Mouse (Mus musculus): ENCODE data around the gene Ndp. TPM values are rescaled to one million over a fixed set of nuclear protein-coding genes. Genes with fewer than 3 reads are reported as not detected.

Ndp gene
- polyA plus RNA-seq, 1 experiment from 2014 or later = 0.79 TPM

GRCm38 (mm10) chrX:16894377-16895175 lies 17.0 kb downstream of the Ndp start:
- peak; percentile 45; the same call in 1 of the 2 replicates for ATAC-seq (replicated peaks; ENCODE audit: extremely low read depth, insufficient read depth, low FRiP score)

GRCm38 (mm10) chrX:16867640-16868314 lies 43.8 kb downstream of the Ndp start:
- no peak for ATAC-seq (replicated peaks; ENCODE audit: extremely low read depth, insufficient read depth, low FRiP score)
- no peaks in the 10 kb centered on the region for H3K4me1 ChIP-seq (ENCODE audit: control insufficient read depth, insufficient read depth, low read length)
- H3K27me3 ChIP-seq (ENCODE audit: control insufficient read depth, insufficient read depth, low read length) = no peaks in the 10 kb centered on the region
- H3K4me3 ChIP-seq (ENCODE audit: low read length) = no peak overlapping the region
- H3K27ac ChIP-seq (ENCODE audit: low read length) = no peak overlapping the region
- no peaks in the 10 kb centered on the region for H3K36me3 ChIP-seq (ENCODE audit: control insufficient read depth, insufficient read depth)
- no peaks in the 10 kb centered on the region for H3K9me3 ChIP-seq (replicated peaks; ENCODE audit: control insufficient read depth, low read length)
- H3K4me2 ChIP-seq (ENCODE audit: low read depth, low read length) = no peak overlapping the region
- H3K9ac ChIP-seq (ENCODE audit: low read length) = no peak overlapping the region

More at GRCm38 (mm10) chrX:16894377-16895175, 17.0 kb downstream of the Ndp start:
- H3K27me3 ChIP-seq (ENCODE audit: control insufficient read depth, insufficient read depth, low read length) = no peaks in the 10 kb centered on the region
- no peak overlapping the region for H3K27ac ChIP-seq (ENCODE audit: low read length)
- WGBS = 32% methylated on average over 5 of the region's 5 CpGs
- H3K4me2 ChIP-seq (ENCODE audit: low read depth, low read length) = no peak overlapping the region
- H3K36me3 ChIP-seq (ENCODE audit: control insufficient read depth, insufficient read depth) = no peaks in the 10 kb centered on the region
- H3K9me3 ChIP-seq (replicated peaks; ENCODE audit: control insufficient read depth, low read length) = no peaks in the 10 kb centered on the region
- no peak overlapping the region for H3K9ac ChIP-seq (ENCODE audit: low read length)
- no peaks in the 10 kb centered on the region for H3K4me1 ChIP-seq (ENCODE audit: control insufficient read depth, insufficient read depth, low read length)
- no peak overlapping the region for H3K4me3 ChIP-seq (ENCODE audit: low read length)

DNA sequence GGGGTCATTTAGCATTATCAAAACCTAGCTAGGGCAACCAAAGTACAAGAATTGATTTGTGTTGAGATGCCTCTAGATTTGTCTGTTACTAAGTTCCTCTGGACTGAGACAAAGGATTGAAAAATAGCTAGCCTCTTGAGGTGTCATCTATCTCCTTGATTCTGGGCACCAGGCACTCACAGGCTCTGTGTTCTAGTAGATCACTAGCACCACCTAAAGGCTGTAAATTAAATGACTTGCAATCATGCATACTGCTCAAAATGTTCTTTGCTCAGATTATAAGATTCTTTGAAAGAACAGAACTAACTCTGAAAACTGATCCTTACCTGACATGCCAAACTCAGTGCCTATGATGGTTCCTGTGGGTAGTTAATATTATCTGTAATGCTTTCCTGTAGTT lies 51.3 kb downstream of the Ndp start:
- no peak overlapping the region for H3K4me3 ChIP-seq (ENCODE audit: low read length)
- no peak for ATAC-seq (replicated peaks; ENCODE audit: extremely low read depth, insufficient read depth, low FRiP score)
- no peak overlapping the region for H3K9ac ChIP-seq (ENCODE audit: low read length)
- no peaks in the 10 kb centered on the region for H3K9me3 ChIP-seq (replicated peaks; ENCODE audit: control insufficient read depth, low read length)
- no peaks in the 10 kb centered on the region for H3K36me3 ChIP-seq (ENCODE audit: control insufficient read depth, insufficient read depth)
- H3K4me1 ChIP-seq (ENCODE audit: control insufficient read depth, insufficient read depth, low read length) = no peaks in the 10 kb centered on the region
- H3K27ac ChIP-seq (ENCODE audit: low read length) = no peak overlapping the region
- H3K27me3 ChIP-seq (ENCODE audit: control insufficient read depth, insufficient read depth, low read length) = no peaks in the 10 kb centered on the region
- H3K4me2 ChIP-seq (ENCODE audit: low read depth, low read length) = no peak overlapping the region

DNA sequence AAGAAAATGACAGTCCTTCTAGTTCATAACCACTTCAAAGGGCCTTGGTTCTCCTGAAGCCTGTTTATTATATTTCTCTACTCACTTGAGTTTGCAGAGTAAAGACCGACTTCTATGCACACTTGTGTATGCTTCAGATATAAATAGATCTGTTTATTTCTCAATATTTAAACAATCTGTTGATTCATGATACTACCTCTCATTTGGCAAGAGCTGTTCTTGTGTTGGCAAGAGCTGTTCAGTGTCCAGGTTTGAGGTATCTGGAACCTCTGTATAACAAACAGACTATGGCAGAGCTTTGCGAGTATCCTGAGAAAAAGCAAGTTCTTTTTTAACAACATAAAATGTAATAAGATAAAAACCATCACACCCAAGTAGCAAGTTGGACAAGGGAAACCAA lies 65.5 kb downstream of the Ndp start:
- WGBS = 78% methylated on average over 2 of the region's 2 CpGs
- Histone ChIP-seq H3K4me2 (ENCODE audit: low read depth, low read length) (no peak overlapping the region), H3K9me3 (replicated peaks; ENCODE audit: control insufficient read depth, low read length) (no peaks in the 10 kb centered on the region), H3K27ac (ENCODE audit: low read length) (no peak overlapping the region), H3K9ac (ENCODE audit: low read length) (no peak overlapping the region), H3K4me3 (ENCODE audit: low read length) (no peak overlapping the region), H3K36me3 (ENCODE audit: control insufficient read depth, insufficient read depth) (no peaks in the 10 kb centered on the region), H3K27me3 (ENCODE audit: control insufficient read depth, insufficient read depth, low read length) (no peaks in the 10 kb centered on the region), H3K4me1 (ENCODE audit: control insufficient read depth, insufficient read depth, low read length) (no peaks in the 10 kb centered on the region)
- no peak for ATAC-seq (replicated peaks; ENCODE audit: extremely low read depth, insufficient read depth, low FRiP score)

GRCm38 (mm10) chrX:16841443-16841842 lies 70.1 kb downstream of the Ndp start:
- 77% methylated on average over 2 of the region's 2 CpGs for WGBS
- Histone ChIP-seq H3K27me3 (ENCODE audit: control insufficient read depth, insufficient read depth, low read length) (no peaks in the 10 kb centered on the region), H3K9me3 (replicated peaks; ENCODE audit: control insufficient read depth, low read length) (no peaks in the 10 kb centered on the region), H3K4me2 (ENCODE audit: low read depth, low read length) (no peak overlapping the region), H3K36me3 (ENCODE audit: control insufficient read depth, insufficient read depth) (no peaks in the 10 kb centered on the region), H3K27ac (ENCODE audit: low read length) (no peak overlapping the region), H3K4me1 (ENCODE audit: control insufficient read depth, insufficient read depth, low read length) (no peaks in the 10 kb centered on the region), H3K4me3 (ENCODE audit: low read length) (no peak overlapping the region), H3K9ac (ENCODE audit: low read length) (no peak overlapping the region)
- no peak for ATAC-seq (replicated peaks; ENCODE audit: extremely low read depth, insufficient read depth, low FRiP score)

- no peaks in the 10 kb centered on the region for H3K4me1 ChIP-seq (ENCODE audit: control insufficient read depth, insufficient read depth, low read length)
- no peak overlapping the region for H3K4me2 ChIP-seq (ENCODE audit: low read depth, low read length)
- no peaks in the 10 kb centered on the region for H3K9me3 ChIP-seq (replicated peaks; ENCODE audit: control insufficient read depth, low read length)
- ATAC-seq (replicated peaks; ENCODE audit: extremely low read depth, insufficient read depth, low FRiP score) = no peak
- no peak overlapping the region for H3K4me3 ChIP-seq (ENCODE audit: low read length)
- no peak overlapping the region for H3K27ac ChIP-seq (ENCODE audit: low read length)
- no peaks in the 10 kb centered on the region for H3K27me3 ChIP-seq (ENCODE audit: control insufficient read depth, insufficient read depth, low read length)
- H3K36me3 ChIP-seq (ENCODE audit: control insufficient read depth, insufficient read depth) = no peaks in the 10 kb centered on the region
- WGBS = 74% methylated on average over 1 of the region's 1 CpGs
- H3K9ac ChIP-seq (ENCODE audit: low read length) = no peak overlapping the region
These were observed 74.3 kb downstream of the Ndp start for GRCm38 (mm10) chrX:16837293-16837692.

- ATAC-seq (replicated peaks; ENCODE audit: extremely low read depth, insufficient read depth, low FRiP score) = no peak
- H3K4me3 ChIP-seq (ENCODE audit: low read length) = no peak overlapping the region
- no peak overlapping the region for H3K9ac ChIP-seq (ENCODE audit: low read length)
- H3K36me3 ChIP-seq (ENCODE audit: control insufficient read depth, insufficient read depth) = no peaks in the 10 kb centered on the region
- H3K27me3 ChIP-seq (ENCODE audit: control insufficient read depth, insufficient read depth, low read length) = no peaks in the 10 kb centered on the region
- H3K4me1 ChIP-seq (ENCODE audit: control insufficient read depth, insufficient read depth, low read length) = no peaks in the 10 kb centered on the region
- H3K4me2 ChIP-seq (ENCODE audit: low read depth, low read length) = no peak overlapping the region
- no peak overlapping the region for H3K27ac ChIP-seq (ENCODE audit: low read length)
- no peaks in the 10 kb centered on the region for H3K9me3 ChIP-seq (replicated peaks; ENCODE audit: control insufficient read depth, low read length)
These were observed 75.0 kb downstream of the Ndp start for GRCm38 (mm10) chrX:16836488-16837082.

Data from heart, embryonic 16.5 days (tissue).